ENCODE assay signal across 31 mouse cellular contexts in the genomic region with DNA sequence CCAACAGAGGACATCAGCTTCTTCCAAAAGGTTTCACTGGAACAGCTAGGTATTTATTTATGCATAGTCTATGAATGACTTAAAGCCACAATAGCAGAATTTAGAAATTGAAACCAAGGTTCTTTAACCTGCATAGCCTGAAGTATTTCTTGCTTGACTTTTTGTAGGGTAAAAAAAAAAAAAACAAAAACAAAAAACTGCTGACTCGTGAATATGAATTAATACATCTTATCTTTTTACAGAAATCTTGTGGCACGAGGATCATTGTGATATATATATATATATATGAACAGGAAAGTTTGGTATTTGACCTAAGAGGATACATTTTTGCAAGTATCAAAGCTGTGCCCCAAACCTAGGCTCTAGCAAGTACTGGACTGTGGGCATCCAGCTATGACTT.
"Had no signal": no experiment of that assay in that cellular context is flagged by ENCODE, and none has a peak within 500 bp of the region (broad histone marks: within the 10 kb centered on the region; RNA-seq: fewer than 3 reads in every experiment).

No protein-coding gene starts in this region.

- H3K4me3 ChIP-seq: heart, embryonic 12.5 days; heart, embryonic 13.5 days; heart, embryonic 15.5 days; hindbrain, embryonic 10.5 days; hindbrain, embryonic 12.5 days; hindbrain, embryonic 13.5 days; hindbrain, embryonic 15.5 days; intestine, embryonic 15.5 days; kidney, embryonic 15.5 days; layer of hippocampus, adult 2 months; left cerebral cortex, adult 2 months had no signal

- H3K4me1 ChIP-seq: heart, embryonic 12.5 days; heart, embryonic 13.5 days; heart, embryonic 15.5 days; hindbrain, embryonic 10.5 days; hindbrain, embryonic 12.5 days; hindbrain, embryonic 13.5 days; hindbrain, embryonic 15.5 days; intestine, embryonic 15.5 days; kidney, embryonic 15.5 days had no signal

- H3K9me3 ChIP-seq: heart, embryonic 13.5 days; heart, embryonic 15.5 days; hindbrain, embryonic 10.5 days; hindbrain, embryonic 12.5 days; hindbrain, embryonic 13.5 days; hindbrain, embryonic 15.5 days; intestine, embryonic 15.5 days; kidney, embryonic 15.5 days had no signal

- H3K36me3 ChIP-seq: heart, embryonic 12.5 days; heart, embryonic 13.5 days; heart, embryonic 15.5 days; hindbrain, embryonic 10.5 days; hindbrain, embryonic 12.5 days; hindbrain, embryonic 13.5 days; hindbrain, embryonic 15.5 days; intestine, embryonic 15.5 days; kidney, embryonic 15.5 days had no signal

- H3K4me2 ChIP-seq: heart, embryonic 11.5 days; heart, embryonic 12.5 days; heart, embryonic 13.5 days; heart, embryonic 15.5 days; hindbrain, embryonic 12.5 days; hindbrain, embryonic 13.5 days; hindbrain, embryonic 14.5 days; hindbrain, embryonic 15.5 days; intestine, embryonic 15.5 days; kidney, embryonic 15.5 days had no signal

- H3K27ac ChIP-seq: heart, embryonic 13.5 days; heart, embryonic 15.5 days; hindbrain, embryonic 10.5 days; hindbrain, embryonic 12.5 days; hindbrain, embryonic 13.5 days; hindbrain, embryonic 14.5 days; hindbrain, embryonic 15.5 days; hindbrain, postnatal 0 days; intestine, embryonic 15.5 days; kidney, embryonic 15.5 days; kidney, postnatal 0 days; layer of hippocampus, adult 2 months; left cerebral cortex, adult 2 months had no signal

- H3K27me3 ChIP-seq: heart, embryonic 12.5 days; heart, embryonic 13.5 days; heart, embryonic 15.5 days; hindbrain, embryonic 12.5 days; hindbrain, embryonic 13.5 days; hindbrain, embryonic 15.5 days; intestine, embryonic 15.5 days; kidney, embryonic 15.5 days had no signal

- H3K9ac ChIP-seq: heart, embryonic 12.5 days; heart, embryonic 13.5 days; heart, embryonic 15.5 days; hindbrain, embryonic 12.5 days; hindbrain, embryonic 13.5 days; hindbrain, embryonic 14.5 days; hindbrain, embryonic 15.5 days; intestine, embryonic 15.5 days; kidney, embryonic 15.5 days had no signal

- DNase-seq: heart, postnatal 10 days; heart, postnatal 14 days; heart, postnatal 36 days; heart, postnatal 4 days; kidney, adult 11 months; kidney, adult 18-20 months; kidney, adult 2 months; kidney, adult 8-10 months; kidney, adult 9 months; kidney, postnatal 10 days; kidney, postnatal 14 days; kidney, postnatal 25 days; kidney, postnatal 36 days; kidney, postnatal 4 days; layer of hippocampus, adult 9-11 months; layer of hippocampus, postnatal 36 days had no signal
